16 mouse cellular contexts compared by ENCODE assay signal in the genomic region with DNA sequence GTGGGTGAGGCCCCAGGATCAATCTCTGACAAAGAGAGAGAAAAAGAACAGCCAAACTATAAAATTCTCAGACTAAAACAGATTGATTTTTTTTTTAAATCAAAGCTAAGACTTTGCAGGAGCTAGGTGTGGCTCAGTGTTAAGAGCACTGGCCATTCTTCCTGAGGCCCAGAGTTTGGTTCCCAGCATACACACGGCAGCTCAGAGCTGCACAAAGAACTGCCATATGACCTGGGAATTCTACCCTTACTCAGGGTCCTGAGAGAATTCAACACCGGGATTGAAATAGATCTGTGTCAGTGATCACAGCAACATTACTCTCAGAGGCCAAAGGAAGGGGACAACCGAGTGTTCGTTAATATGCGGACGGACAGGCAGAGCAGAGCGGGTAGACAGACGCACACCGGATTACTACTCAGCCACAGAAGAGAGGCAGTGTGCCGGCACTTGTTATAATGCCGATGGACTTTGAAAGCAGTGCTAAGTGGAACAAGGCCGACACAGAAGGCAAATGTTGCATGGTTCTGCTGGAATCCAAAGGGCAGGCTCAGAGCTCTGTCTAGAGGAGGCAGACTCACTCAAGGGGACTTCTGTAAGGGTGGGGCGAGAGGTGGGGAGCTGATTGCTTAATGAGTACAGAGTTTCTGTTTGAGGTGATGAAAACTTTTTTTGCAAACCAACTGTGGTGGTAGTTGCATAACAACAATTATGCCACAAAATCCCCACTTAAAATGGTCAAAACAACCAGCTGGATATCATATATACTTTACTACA. TPM values are rescaled to one million over a fixed set of nuclear protein-coding genes. Genes with fewer than 3 reads are reported as not detected.
DNase-seq lines count a peak whose midpoint lies in the region; ATAC-seq and TF ChIP-seq lines count a peak whose summit lies in the region.
"Had no signal": no experiment of that assay in that cellular context is flagged by ENCODE, and none has a peak within 500 bp of the region (broad histone marks: within the 10 kb centered on the region; RNA-seq: fewer than 3 reads in every experiment).

No protein-coding gene starts in this region.

- H3K4me2 ChIP-seq in forebrain, embryonic 14.5 days (ENCODE audit: low read length) = no peak overlapping the region
- H3K4me2 ChIP-seq: stomach, embryonic 15.5 days had no signal

- TF ChIP-seq POLR2A in liver, adult 2 months (IDR thresholded peaks at IDR 0.05; ENCODE audit: extremely low read depth, insufficient read depth, low read length) = no peak

- 26% methylated on average over 13 of the region's 13 CpGs for WGBS in liver, adult 2 months
- WGBS in forebrain, embryonic 14.5 days = 67% methylated on average over 13 of the region's 13 CpGs

- DNase-seq in adrenal gland, postnatal 14 days = peak; percentile 25
- no peak for DNase-seq in adrenal gland, postnatal 36 days
- DNase-seq in kidney, adult 18-20 months = peak; percentile 57
- peak; percentile 97 for DNase-seq in liver, adult 2 months (ENCODE audit: extremely low read depth, low read depth, low spot score)
- no peak for DNase-seq in retina, postnatal 1 day
- DNase-seq in urinary bladder, adult 18-20 months (ENCODE audit: low spot score in 2 of 2) = no peak
- no peak for DNase-seq in forebrain, embryonic 14.5 days (ENCODE audit: low spot score)
- DNase-seq: adrenal gland, postnatal 25 days; cerebellum, adult 11-12 months; heart, adult 18-20 months; heart, postnatal 10 days; right cerebral cortex, postnatal 25 days had no signal

- no peaks in the 10 kb centered on the region for H3K9me3 ChIP-seq in forebrain, embryonic 14.5 days (replicated peaks; ENCODE audit: control insufficient read depth, low read length)
- H3K9me3 ChIP-seq: limb, embryonic 10.5 days; stomach, embryonic 15.5 days had no signal

- ATAC-seq in megakaryocyte, adult 5-6 weeks (ENCODE audit: poor library complexity, severe bottlenecking) = peak; percentile 90
- ATAC-seq in forebrain, embryonic 14.5 days = no peak

- H3K9ac ChIP-seq in liver, adult 2 months (ENCODE audit: low read depth, low read length) = peak overlapping the region; percentile 8
- no peak overlapping the region for H3K9ac ChIP-seq in forebrain, embryonic 14.5 days (ENCODE audit: low read length)
- H3K9ac ChIP-seq: stomach, embryonic 15.5 days had no signal

- TF ChIP-seq CTCF in liver, adult 2 months (IDR thresholded peaks at IDR 0.05; ENCODE audit: low read depth, low read length) = no peak

- H3K4me3 ChIP-seq in liver, adult 2 months (ENCODE audit: insufficient read depth, low read depth, low read length) = no peak overlapping the region
- H3K4me3 ChIP-seq in forebrain, embryonic 14.5 days (ENCODE audit: low read depth, low read length) = no peak overlapping the region
- H3K4me3 ChIP-seq: limb, embryonic 10.5 days; megakaryocyte, embryonic 14.5 days; stomach, embryonic 15.5 days had no signal

- H3K27me3 ChIP-seq in liver, adult 2 months (ENCODE audit: control insufficient read depth, insufficient read depth, low read length) = no peaks in the 10 kb centered on the region
- H3K27me3 ChIP-seq in forebrain, embryonic 14.5 days (replicated peaks; ENCODE audit: control insufficient read depth, insufficient read depth, low read length) = no peaks in the 10 kb centered on the region
- H3K27me3 ChIP-seq: stomach, embryonic 15.5 days had no signal

- no peaks in the 10 kb centered on the region for H3K36me3 ChIP-seq in liver, adult 2 months (ENCODE audit: control insufficient read depth, insufficient read depth, low read length)
- no peaks in the 10 kb centered on the region for H3K36me3 ChIP-seq in forebrain, embryonic 14.5 days (ENCODE audit: control insufficient read depth, insufficient read depth, low read length)
- H3K36me3 ChIP-seq: limb, embryonic 10.5 days; stomach, embryonic 15.5 days had no signal

- H3K79me2 ChIP-seq in liver, adult 2 months (ENCODE audit: control insufficient read depth, insufficient read depth, low read length) = no peaks in the 10 kb centered on the region

- peak overlapping the region; percentile 96 for H3K27ac ChIP-seq in liver, adult 2 months (replicated peaks; ENCODE audit: insufficient read depth, low read depth, low read length)
- no peak overlapping the region for H3K27ac ChIP-seq in forebrain, embryonic 14.5 days (ENCODE audit: low read depth, low read length)
- H3K27ac ChIP-seq: limb, embryonic 10.5 days; stomach, embryonic 15.5 days had no signal

- H3K4me1 ChIP-seq in liver, adult 2 months (ENCODE audit: control insufficient read depth, insufficient read depth, low read length) = peaks cover 13% of the 10 kb centered on the region
- H3K4me1 ChIP-seq in forebrain, embryonic 14.5 days (ENCODE audit: control insufficient read depth, insufficient read depth, low read length) = no peaks in the 10 kb centered on the region
- H3K4me1 ChIP-seq: limb, embryonic 10.5 days; stomach, embryonic 15.5 days had no signal

RNA-seq across cellular contexts. Expression of a gene that starts 7.5 kb away (rescaled TPM):
- total RNA-seq in adrenal gland, postnatal 14 days (2021) = 1.3 and 2.9 TPM in 2 replicates
- 1 to 10 TPM; 1.2 to 2.2 TPM for total RNA-seq in adrenal gland, postnatal 36 days (2021)
- total RNA-seq in liver, adult 2 months (2014; rRNA removed) = not detected in 2 replicates
- polyA plus RNA-seq in liver, adult 2 months (2012; rRNA removed) = 0.04 and 0.11 TPM in 2 replicates
- total RNA-seq in megakaryocyte, adult 5-6 weeks (2015) = 0.52 and 0.58 TPM in 2 replicates
- total RNA-seq in megakaryocyte, adult 5-6 weeks (2017) = 0.33 TPM in 1 of 2 replicates, not detected in the other
- polyA plus RNA-seq in forebrain, embryonic 14.5 days (2014; fragmentation: Nextera tagmentation; extraction: Ambion mirVana) = 0.88 and 1.3 TPM in 2 replicates

RNA-seq across cellular contexts. Expression of a gene that starts 8.6 kb away (rescaled TPM):
- 69.1 and 76.3 TPM in 2 replicates for total RNA-seq in adrenal gland, postnatal 14 days (2021)
- 10 to 100 TPM; 66.1 to 84.1 TPM for total RNA-seq in adrenal gland, postnatal 36 days (2021)
- 37.7 and 50.8 TPM in 2 replicates for total RNA-seq in liver, adult 2 months (2014; rRNA removed)
- 51.6 and 55.3 TPM in 2 replicates for polyA plus RNA-seq in liver, adult 2 months (2012; rRNA removed)
- 163 and 164 TPM in 2 replicates for total RNA-seq in megakaryocyte, adult 5-6 weeks (2015)
- 143 and 160 TPM in 2 replicates for total RNA-seq in megakaryocyte, adult 5-6 weeks (2017)
- polyA plus RNA-seq in forebrain, embryonic 14.5 days (2014; fragmentation: Nextera tagmentation; extraction: Ambion mirVana) = 26.5 and 27.2 TPM in 2 replicates

RNA-seq across cellular contexts. Expression of a gene that starts 43.4 kb away (rescaled TPM):
- 1.2 and 2.0 TPM in 2 replicates for total RNA-seq in adrenal gland, postnatal 14 days (2021)
- 1 to 10 TPM; 1.1 to 1.2 TPM for total RNA-seq in adrenal gland, postnatal 36 days (2021)
- 2.3 and 2.8 TPM in 2 replicates for total RNA-seq in liver, adult 2 months (2014; rRNA removed)
- not detected in 2 replicates for polyA plus RNA-seq in liver, adult 2 months (2012; rRNA removed)
- total RNA-seq in megakaryocyte, adult 5-6 weeks (2015) = 5.9 and 8.8 TPM in 2 replicates
- total RNA-seq in megakaryocyte, adult 5-6 weeks (2017) = 1.4 and 3.7 TPM in 2 replicates
- 0.52 and 0.61 TPM in 2 replicates for polyA plus RNA-seq in forebrain, embryonic 14.5 days (2014; fragmentation: Nextera tagmentation; extraction: Ambion mirVana)

RNA-seq across cellular contexts. Expression of a gene that starts 60.0 kb away (rescaled TPM):
- 57.1 and 69.7 TPM in 2 replicates for total RNA-seq in adrenal gland, postnatal 14 days (2021)
- total RNA-seq in adrenal gland, postnatal 36 days (2021) = 10 to 100 TPM; 57.6 to 69.1 TPM
- total RNA-seq in liver, adult 2 months (2014; rRNA removed) = 12.9 and 13.7 TPM in 2 replicates
- 6.1 and 10.8 TPM in 2 replicates for polyA plus RNA-seq in liver, adult 2 months (2012; rRNA removed)
- total RNA-seq in megakaryocyte, adult 5-6 weeks (2015) = 53.0 and 66.9 TPM in 2 replicates
- 66.9 and 70.8 TPM in 2 replicates for total RNA-seq in megakaryocyte, adult 5-6 weeks (2017)
- 126 and 142 TPM in 2 replicates for polyA plus RNA-seq in forebrain, embryonic 14.5 days (2014; fragmentation: Nextera tagmentation; extraction: Ambion mirVana)

Comparison
In these comparisons a context has a peak if more than half of its experiments do, and no peak if none do; other contexts are left out.
1. DNase-seq: peak in adrenal gland, postnatal 14 days (single experiment), kidney, adult 18-20 months (single experiment) and liver, adult 2 months (single experiment); none in adrenal gland, postnatal 36 days (0 of 2), retina, postnatal 1 day (single experiment), urinary bladder, adult 18-20 months (0 of 2) and forebrain, embryonic 14.5 days (single experiment).